Mouse (Mus musculus): ENCODE results near the gene Utp6. TPM values are rescaled to one million over a fixed set of nuclear protein-coding genes. Genes with fewer than 3 reads are reported as not detected.
A peak's percentile ranks its signal among the peaks of the same experiment; 100 is the strongest.
"Not testable (repeated sequence)": the region's sequence is repeated elsewhere in the genome, so short reads cannot be mapped to it uniquely, and the experiment has no call there.

The Utp6 gene
- total RNA-seq (2021) = 10 to 100 TPM; 20.3 to 24.6 TPM

DNA sequence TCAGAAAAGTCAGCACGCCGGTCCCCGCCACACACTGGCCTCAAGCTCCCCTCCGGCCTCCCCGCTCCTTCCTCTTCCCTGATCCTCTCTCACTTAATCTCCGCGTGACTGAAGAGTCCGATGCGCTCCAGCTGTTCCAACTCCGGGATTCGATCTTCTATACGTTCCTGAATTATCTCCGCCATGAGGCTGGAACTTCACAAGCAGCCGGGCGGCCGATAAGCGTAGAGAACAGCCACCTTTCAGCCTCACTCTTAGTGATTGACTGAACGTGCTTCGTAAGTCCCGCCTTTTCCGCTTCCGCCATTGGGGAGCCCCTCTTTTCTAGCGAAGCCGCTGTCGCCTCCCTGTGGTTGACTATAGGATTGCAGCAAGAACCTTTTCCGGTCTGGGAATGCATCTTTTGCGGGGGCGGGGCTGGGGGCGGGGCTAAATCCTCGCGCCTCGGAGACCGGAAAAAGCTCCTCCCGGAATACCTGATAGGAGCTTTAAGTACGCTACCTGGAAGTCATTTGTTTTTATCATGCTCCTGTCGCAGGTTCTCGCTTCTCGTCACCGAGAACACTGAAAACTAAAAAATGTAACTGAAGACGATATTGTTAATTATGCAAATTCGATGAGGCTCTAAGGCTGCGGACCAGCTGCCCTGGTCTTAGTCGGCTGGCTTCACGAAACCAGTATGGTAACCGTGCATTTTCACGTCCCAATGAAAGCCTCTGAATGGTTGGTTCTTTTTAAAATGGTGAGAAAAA, at the start of gene Utp6:
TSS of gene Utp6 (minus strand) at position 266 of the 752 bp plus-strand sequence.
- peak; percentile 99 to 100 for DNase-seq
- intact Hi-C loops (cut with DNase I) = loop anchor here (2.0 kb wide), 2 partner anchors 30 to 262 kb away; partner anchors contain the start of gene Suz12

DNA sequence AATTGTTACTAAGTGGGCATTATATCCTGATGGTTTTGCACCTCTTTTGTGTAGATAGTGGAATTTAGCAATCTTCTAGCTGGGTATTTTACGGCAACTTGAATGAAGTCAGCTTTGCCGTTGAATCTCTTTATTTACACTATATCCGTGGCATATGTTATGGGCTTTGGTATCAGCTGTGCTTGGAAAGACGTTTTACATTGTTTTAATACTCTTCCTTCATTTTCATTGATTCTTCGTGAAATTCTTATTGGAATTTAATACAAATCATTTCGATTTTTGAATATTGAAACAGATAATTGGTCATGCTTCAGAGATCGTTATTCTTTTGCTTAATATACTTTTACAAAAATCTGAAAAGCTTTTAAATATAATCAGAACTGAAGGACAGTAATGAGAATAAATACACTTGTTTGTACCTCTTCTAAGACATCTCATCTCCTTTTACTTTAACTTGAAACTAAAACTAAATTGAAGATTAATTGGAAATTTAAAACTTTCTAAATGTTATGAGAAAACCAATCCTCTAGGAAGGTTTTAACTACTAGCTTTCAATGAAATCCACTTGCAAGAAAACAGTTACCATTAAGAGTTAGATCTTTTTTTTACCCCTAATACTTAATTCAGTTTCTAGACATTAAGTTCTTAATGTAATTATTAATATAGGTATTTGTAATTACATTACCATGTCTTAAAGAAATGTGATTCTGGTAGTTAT, 32.2 kb upstream of the Utp6 start:
- intact Hi-C loops (cut with DNase I) = no loop called here

DNA sequence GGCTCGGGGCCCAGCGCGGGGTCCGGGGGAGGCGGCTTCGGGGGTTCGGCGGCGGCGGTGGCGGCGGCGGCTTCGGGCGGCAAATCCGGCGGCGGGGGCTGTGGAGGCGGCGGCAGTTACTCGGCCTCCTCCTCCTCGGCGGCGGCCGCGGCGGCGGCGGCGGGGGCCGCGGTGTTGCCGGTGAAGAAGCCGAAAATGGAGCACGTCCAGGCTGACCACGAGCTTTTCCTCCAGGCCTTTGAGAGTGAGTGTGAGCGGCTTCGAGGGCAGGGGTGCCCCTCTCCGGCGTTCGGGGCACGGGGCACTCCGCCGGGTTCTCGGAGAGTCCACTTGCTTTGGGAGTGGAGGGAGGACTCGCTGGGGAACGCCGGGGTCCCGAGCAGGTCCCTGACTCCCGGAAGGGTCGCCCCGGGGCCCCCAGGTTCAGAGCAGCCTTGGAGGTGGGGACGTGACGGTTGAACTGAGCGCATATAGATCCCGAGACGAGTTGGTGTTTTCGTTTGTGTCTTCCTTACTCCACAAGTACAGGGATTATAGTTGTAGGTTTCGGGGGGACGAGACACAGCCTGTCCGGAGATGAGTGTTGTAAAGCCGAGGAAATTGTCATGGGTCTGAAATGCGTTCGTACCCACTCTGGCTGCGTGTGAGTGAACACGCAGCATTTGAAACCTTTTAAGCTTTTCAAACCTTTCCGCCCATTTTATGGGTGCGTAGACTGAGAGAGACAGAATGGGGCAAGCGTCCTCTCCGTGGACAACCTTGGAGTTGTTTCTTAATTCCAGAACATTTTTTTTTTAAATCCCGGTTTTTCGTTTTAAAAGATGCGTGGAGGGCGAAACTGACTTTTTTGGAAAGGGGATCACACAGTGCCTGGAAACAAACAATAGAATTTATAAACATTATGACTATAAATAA, 31.4 kb upstream of the Utp6 start:
- no peak for DNase-seq
- intact Hi-C loops (cut with DNase I) = loop anchor here (2.0 kb wide), 1 partner anchor 31 kb away; the partner anchor contains the start of gene Utp6

More for the DNA sequence above, 32.2 kb upstream of the Utp6 start:
- DNase-seq = no peak

DNA sequence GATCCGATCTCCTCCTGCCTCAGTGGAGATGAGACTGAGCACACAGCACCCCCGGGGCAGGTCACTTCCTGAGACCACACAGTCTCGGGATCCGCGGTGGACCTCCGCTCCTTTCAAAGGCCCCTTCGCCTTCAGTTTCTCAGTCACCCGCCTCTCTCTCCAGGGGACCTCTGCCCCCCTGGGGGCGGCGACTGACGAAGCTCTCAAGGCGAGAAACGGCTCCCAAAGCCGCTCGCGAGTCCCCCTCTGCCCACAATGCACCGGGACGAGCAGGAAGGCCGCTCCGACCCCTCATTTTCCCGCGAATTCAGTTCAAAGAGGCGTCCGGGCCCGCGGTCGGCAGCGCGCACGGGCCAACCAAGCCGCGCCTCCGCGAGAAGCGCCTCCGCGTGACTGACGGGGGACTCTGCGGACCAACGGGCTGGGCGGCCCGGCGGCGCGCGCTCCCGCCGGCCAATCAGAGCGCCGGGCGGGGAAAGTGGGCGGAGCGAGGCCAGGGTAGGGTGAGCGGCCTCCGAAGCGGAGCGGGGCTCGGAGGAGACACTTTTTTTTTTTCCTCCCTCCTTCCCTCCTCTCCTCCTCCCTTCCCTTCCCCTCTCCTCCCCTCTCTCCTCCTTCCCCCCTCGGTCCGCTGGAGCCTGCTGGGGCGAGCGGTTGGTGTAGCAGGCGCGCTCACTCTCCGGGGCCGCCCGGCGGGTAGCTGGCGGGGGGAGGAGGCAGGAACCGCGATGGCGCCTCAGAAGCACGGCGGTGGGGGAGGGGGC, 30.6 kb upstream of the Utp6 start, which contains the start of gene Suz12:
TSS of gene Suz12 (plus strand) at position 515 of the 764 bp plus-strand sequence.
- DNase-seq = peak; percentile 91
- intact Hi-C loops (cut with DNase I) = loop anchor here (2.0 kb wide), 1 partner anchor 30 kb away; the partner anchor contains the start of gene Utp6

DNA sequence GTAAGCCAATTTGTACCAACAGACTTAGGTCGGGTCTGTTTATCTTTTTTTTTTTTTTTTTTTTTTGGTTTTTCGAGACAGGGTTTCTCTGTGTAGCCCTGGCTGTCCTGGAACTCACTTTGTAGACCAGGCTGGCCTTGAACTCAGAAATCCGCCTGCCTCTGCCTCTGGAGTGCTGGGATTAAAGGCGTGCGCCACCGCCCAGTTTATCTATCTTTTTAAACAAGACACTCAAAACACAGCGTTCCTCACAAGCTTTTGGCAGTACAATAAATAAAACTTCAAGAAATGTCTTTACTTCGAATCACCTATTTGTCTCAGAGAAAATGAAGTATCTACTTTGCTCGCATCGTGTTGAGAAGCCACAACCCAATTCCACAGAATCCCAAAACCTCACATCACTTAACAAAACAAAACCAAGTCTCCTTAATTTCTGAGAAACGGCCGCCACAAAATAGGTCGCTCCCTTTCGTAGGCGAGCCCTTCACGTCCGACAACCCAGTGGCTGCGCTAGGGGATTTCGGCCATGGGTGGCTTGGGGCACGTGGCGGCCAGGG, 29.9 kb upstream of the Utp6 start:
- intact Hi-C loops (cut with DNase I) = loop anchor here (2.0 kb wide), 1 partner anchor 29 kb away; the partner anchor contains the start of gene Utp6

DNA sequence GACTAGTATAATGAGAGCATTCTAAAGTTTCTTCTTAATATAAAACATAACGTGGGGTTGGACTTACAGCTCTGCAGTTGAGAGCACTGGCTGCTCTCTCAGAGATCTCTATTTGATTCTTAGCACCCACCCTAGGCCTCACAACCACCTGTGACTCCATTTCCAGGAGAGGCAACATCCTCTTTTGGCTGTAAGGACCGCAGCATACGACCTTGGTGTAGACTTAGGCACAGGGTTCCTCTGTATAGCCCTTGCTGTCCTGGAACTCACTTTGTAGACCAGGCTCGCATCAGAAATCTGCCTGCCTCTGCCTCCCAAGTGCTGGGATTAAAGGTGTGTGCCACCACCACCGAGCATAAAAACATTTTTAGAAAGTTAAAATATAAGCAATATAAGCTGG, 29.4 kb upstream of the Utp6 start:
- intact Hi-C loops (cut with DNase I) = no loop called here
- no peak for DNase-seq

More for the DNA sequence above, 29.9 kb upstream of the Utp6 start:
- DNase-seq = peak in 1 of 2 experiments; percentile 43

DNA sequence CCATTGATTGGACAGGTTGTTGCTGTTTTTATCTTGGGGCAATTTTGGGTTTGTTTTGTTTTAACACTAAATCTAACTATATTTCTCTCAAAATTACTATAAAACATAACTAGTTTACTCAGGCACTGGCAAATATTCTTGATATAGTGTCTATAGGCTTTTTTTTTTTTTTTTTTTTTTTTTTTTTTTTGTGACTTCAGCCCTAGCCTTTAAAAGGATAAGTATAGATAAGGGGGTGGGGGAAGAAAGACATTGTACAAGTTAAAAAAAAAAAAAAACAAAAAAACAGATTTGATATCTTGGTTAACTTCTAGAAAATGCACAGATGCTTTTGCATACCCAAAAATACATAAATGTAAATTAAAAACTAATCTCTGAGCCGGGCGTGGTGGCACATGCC, 27.9 kb upstream of the Utp6 start:
- intact Hi-C loops (cut with DNase I) = no loop called here
- DNase-seq = no peak

DNA sequence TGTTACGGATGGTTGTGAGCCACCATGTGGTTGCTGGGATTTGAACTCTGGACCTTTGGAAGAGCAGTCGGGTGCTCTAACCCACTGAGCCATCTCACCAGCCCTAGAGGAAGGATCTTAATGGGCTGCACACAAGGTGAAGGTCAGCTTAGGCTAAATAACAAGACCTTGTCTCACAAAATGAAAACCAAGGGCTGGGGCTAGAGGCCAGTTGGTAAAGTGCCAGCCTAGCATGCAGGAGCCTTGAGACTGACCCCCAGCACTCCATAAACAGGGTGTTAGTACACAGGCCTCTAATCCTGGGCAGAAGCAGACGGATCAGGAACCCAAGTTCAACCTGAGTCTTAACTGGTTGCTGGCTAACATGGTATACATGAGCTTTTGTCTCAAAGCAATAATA, 25.7 kb upstream of the Utp6 start:
- DNase-seq = no peak
- intact Hi-C loops (cut with DNase I) = no loop called here

DNA sequence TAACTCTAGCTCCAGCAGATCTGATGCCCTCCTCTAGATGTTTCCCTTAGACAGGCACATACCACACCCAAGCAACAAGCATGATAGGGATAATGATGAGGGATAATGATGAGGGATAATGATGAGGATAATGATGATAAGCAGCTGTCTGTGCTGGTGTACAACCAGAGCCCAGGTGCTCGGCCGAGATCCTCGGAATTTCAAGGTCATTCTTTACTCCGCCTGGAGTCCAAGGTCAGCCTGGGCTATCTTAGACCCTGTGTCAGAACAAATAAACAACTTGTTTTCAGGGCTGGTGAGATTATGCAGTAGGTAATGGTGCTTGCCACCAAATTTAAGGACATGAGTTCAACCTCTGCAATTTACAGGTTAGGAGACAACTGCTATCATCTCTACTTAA, 24.7 kb upstream of the Utp6 start:
- intact Hi-C loops (cut with DNase I) = no loop called here
- no peak for DNase-seq

DNA sequence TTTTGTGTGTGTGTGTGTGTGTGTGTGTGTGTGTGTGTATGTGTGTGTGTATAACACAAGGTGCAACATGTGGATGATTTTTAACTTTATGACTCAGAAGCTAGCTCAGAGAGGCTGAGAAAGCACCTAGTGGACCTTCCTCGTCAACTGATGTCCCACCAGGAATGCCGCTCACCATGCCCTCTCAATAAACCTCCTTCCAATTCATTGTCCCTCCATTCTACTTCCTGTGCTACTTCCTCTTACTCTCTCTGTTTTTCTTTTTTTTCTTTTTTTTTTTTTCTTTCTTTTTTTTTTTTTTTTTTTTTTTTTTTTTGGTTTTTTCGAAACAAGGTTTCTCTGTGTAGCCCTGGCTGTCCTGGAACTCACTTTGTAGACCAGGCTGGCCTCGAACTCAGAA, 15.6 kb upstream of the Utp6 start:
- intact Hi-C loops (cut with DNase I); DNase-seq: not testable (repeated sequence)

DNA sequence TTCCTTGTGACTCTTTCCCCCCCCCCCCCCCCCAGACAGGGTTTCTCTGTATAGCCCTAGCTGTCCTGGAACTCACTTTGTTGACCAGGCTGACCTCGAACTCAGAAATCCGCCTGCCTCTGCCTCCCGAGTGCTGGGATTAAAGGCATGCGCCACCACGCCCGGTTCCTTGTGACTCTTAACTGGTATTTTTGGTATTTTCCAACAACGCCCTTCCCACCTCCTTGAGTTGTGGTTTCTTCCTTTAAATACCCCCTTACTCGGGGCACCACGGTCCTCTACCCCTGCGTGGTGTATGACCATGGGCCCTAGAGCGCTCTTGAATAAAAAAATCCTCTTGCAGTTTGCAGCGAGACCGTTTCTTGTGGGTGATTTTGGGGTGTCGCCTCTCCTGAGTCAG, 14.9 kb upstream of the Utp6 start:
- DNase-seq; intact Hi-C loops (cut with DNase I): not testable (repeated sequence)

DNA sequence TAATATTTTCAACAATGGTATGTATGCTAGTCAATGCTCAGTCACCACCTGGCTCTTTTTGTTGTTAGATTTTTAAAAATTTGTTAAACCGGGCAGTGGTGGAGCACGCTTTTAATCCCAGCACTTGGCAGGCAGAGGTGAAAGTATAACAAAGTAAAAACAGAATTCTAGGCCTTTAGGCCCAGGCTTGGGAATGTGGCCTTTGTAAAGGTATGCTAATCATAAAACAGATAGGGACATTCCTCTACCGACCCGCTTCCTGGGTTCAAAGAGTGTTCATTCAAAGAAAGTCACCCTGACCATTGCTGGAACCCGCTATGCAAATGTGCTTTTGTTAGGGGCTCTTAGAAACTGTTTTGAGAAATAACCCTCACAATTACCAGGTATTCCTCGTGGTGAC, 14.5 kb upstream of the Utp6 start:
- intact Hi-C loops (cut with DNase I); DNase-seq: not testable (repeated sequence)

DNA sequence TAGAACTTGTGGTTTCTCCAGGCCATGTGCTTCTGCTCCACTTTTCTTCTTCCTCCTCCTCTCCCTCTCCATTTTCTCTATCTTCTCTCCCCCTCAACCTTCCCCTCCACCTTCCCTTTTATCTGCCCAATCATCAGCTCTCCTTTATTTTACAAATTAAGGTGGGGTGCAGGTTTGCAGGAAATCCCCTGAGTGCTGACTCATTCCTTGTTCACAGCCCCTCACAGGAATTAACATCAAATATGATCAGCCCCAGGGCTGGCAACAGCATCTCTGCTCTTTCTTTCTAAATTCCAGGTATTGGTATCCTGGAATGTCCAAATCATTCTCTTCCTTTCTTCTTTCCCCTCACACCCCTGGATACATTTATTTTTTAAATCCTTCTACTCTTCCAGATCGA, 14.0 kb upstream of the Utp6 start:
- intact Hi-C loops (cut with DNase I) = no loop called here
- no peak for DNase-seq

DNA sequence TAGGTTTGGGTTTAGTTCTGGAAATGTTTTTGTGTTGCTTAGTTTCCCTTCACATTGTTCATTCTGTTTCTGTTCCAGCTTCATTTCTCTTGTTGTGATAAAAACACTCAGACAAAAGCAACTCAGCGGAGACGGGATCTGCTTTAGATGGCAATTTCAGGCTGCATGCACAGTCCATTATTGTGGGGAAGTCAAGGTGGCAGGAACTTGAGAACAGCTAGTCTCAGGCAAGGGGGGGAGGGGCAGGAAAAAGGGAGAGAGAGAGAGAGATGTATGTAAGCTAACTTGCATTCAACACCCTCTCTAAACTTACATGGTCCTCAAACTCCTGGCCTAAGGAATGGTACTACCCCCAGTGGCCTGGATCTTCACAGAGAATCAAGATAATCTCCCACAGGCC, 13.2 kb upstream of the Utp6 start:
- intact Hi-C loops (cut with DNase I) = no loop called here
- no peak for DNase-seq

DNA sequence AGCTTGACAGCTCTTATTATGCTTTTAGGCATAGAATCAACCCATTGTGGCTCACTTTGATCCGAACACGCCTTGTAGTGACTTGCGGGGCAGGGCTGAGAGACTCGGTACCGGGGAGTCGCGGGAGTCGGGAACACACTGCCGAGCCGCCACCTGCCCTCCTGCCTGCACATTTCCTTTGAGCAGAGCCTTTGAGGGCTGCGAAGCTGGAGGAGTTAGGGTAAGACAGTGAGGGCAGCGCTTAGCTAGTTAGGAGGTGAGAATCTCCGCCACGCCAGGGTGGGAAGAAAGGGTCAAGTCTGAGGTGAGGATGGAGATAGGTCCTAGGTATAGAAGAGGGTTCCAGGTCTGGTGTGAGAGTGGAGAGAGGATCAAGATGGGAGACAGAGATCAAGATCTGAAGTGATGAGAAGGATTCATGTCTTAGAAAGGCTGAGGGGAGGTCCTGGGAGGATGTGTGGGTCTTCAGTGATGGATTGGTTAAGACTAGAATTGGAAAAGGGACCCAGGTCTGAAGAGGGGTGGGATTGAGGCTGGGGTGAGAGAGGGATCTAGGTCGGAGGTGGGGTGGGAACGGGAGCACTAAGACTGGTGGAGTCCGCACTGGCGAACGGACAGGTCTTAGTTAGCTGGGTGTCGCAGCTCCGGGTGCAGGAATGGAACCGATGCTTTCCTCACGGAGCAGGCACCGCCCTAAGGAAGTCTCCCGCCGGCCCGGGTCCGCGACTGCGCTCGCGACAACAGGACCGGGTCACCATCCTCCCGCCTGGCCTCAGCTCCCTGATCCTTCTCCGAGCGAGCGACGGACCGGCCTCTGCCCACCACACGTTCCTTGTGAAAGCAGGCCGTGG, 11.7 kb upstream of the Utp6 start:
- DNase-seq = peak; percentile 14 to 15
- intact Hi-C loops (cut with DNase I) = no loop called here

DNA sequence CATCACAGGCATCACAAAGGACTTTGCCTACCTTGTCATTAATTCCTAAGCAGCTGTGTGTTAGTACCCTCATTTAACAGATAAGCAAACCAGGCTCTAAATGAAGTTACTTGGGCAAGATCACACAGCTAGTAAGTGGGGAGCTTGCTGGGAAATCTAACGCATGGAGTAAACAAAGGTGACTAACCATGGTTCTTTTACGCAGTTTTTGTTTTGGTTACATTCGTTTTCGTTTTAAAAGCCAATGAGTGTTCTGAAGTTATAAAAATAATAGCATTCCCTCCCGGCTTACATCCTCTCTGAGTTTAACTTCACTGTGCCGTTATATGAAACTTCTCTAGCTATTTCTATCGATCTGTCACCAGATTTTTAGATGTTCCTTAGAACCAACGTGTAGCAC, 10.9 kb upstream of the Utp6 start:
- intact Hi-C loops (cut with DNase I) = no loop called here
- no peak for DNase-seq

DNA sequence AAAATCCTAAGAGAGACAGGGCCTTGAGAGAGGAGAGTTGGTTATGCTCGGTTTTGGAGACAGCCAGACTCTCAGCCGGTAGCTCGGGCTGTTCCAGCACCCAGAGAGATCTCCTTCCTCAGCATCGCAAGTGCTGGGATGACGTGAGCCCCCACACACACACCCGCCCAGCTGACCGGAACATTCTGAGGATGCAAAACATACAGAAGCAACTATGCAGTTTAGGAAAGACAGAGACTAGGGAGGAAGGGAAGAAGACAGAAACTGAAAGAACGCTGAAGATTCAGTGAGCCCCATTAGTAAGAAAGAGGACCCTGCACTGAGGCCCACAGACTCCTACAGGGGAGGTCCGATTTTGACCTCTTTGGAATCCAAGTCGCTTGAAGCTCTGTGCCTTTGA, 5.6 kb upstream of the Utp6 start:
- intact Hi-C loops (cut with DNase I) = no loop called here
- DNase-seq = no peak

DNA sequence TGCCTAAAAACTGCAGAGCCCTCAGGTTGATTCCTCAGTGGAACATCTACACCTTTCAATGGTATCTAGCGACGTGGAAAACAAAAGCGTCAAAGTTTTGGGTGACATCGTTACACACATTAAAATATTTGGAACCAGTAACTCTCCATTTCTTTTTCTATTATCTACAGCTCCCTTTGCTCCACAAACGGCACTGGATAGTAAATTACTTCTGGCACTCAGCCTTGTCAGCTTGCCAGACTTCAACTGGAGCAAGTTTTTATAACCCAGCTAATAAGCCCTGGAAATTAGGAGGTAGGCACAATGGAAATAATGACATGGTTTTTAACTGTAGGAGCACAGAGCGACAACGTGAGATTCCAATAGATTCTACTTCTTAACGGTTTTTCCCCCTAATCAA, 3.7 kb upstream of the Utp6 start:
- peak; percentile 13 to 32 for DNase-seq
- intact Hi-C loops (cut with DNase I) = no loop called here

Data from heart, postnatal 36 days (tissue).